Mouse (Mus musculus) hindbrain, postnatal 0 days (tissue): ENCODE results near the gene Fgfr1op. TPM values are rescaled to one million over a fixed set of nuclear protein-coding genes. Genes with fewer than 3 reads are reported as not detected.
"Not testable (repeated sequence)": the region's sequence is repeated elsewhere in the genome, so short reads cannot be mapped to it uniquely, and the experiment has no call there.

Source experiments
- ATAC-seq: fragments of 200-750 bp; cut with Nextera tagmentation; 2 replicates; pipeline ENCODE4 v1.8.0; 2017; ENCODE audit warnings: mild to moderate bottlenecking, moderate TSS enrichment, moderate library complexity
- DNase-seq: peaks from one replicate; pipeline ENCODE4 v3.0.0-alpha.2; 2015; ENCODE audit warnings: low spot score
- H3K27ac ChIP-seq: fragments of 300-500 bp; sonication (generic); 2 replicates; pipeline ENCODE4 v1.5.1; 2014; ENCODE audit warnings: mild to moderate bottlenecking
- H3K27me3 ChIP-seq: fragments of 300-500 bp; sonication (generic); 2 replicates; pipeline ENCODE4 v1.6.1; 2014; ENCODE audit warnings: low read length, mixed read lengths; ENCODE audit not compliant: insufficient read depth
- H3K36me3 ChIP-seq: fragments of 300-500 bp; sonication (generic); 2 replicates; pipeline ENCODE4 v1.6.1; 2014; ENCODE audit warnings: low read length, mixed read lengths; ENCODE audit not compliant: insufficient read depth
- H3K4me1 ChIP-seq: fragments of 300-500 bp; sonication (generic); 2 replicates; pipeline ENCODE4 v1.6.1; 2014; ENCODE audit warnings: antibody characterized with exemption, low read length, mixed read lengths; ENCODE audit not compliant: insufficient read depth
- H3K4me2 ChIP-seq: fragments of 300-500 bp; sonication (generic); 2 replicates; pipeline ENCODE4 v1.6.1; 2014; ENCODE audit warnings: low read depth, mild to moderate bottlenecking, low read length, moderate library complexity, mixed read lengths
- H3K4me3 ChIP-seq: fragments of 300-500 bp; sonication (generic); 2 replicates; pipeline ENCODE4 v1.5.1; 2014; ENCODE audit warnings: low read length
- H3K9ac ChIP-seq: fragments of 300-500 bp; sonication (generic); replicated peaks from 2 replicates; pipeline ENCODE4 v1.6.1; 2014; ENCODE audit warnings: mild to moderate bottlenecking, low read length, moderate library complexity, mixed read lengths
- H3K9me3 ChIP-seq: fragments of 300-500 bp; sonication (generic); 2 replicates; pipeline ENCODE4 v1.6.1; 2016; ENCODE audit warnings: low read length, mixed read lengths
- CTCF ChIP-seq: IDR thresholded peaks from 2 replicates; pipeline ENCODE4 v1.5.1; 2016; ENCODE audit warnings: antibody characterized with exemption, control low read depth, low read depth
- whole genome bisulfite sequencing: fragments of 180-500 bp; shearing (Covaris S2); extraction: QIAGEN DNeasy Blood & Tissue Kit; methylation state at CpG from one replicate; pipeline ENCODE4 v1.1.7; 2014; 5-methylcytosine and 5-hydroxymethylcytosine counted together
- polyA plus RNA-seq: library from polyadenylated mRNA; unstranded; fragments of >200 nt; fragmentation: Nextera tagmentation; extraction: Ambion mirVana; gene quantifications from 2 replicates; pipeline ENCODE4 v1.2.1, GENCODE M21; 2015
- total RNA-seq: library from RNA; depleted of rRNA; stranded (reverse); fragments of >200 nt; gene quantifications from 2 replicates; pipeline ENCODE4 v1.2.3, GENCODE M21; 2014

The Fgfr1op gene
- total and polyA plus RNA-seq, 2 experiments from 2014 or later: 11.8 to 18.6 TPM

DNA sequence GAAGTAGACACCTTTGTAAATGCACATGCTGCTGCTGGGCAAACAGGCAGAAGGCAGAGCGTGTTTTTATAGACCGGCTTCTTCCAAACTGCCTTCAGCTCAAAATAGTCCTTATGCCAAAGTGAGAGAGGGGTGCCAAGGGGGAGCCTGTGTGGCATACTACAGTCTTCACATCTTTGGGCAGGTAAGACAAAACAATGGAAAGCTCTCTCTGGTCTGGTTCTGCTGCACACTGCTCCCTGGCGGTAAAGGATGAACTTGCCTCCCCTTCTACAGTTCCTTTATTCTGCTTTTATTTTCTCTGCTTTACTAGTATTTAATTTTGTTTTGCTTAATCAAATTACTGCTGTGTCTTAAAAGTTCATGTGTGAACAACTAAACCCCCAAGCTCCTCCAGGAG lies 4.3 kb upstream of the Fgfr1op start:
- not testable (repeated sequence) for H3K9ac ChIP-seq, H3K4me3 ChIP-seq, H3K9me3 ChIP-seq, H3K27ac ChIP-seq, H3K36me3 ChIP-seq, H3K4me2 ChIP-seq, ATAC-seq, H3K4me1 ChIP-seq, H3K27me3 ChIP-seq
- WGBS: 38% methylated on average over 2 of the region's 3 CpGs
- peak; percentile 55 for TF ChIP-seq CTCF
- peak; percentile 34 for DNase-seq

DNA sequence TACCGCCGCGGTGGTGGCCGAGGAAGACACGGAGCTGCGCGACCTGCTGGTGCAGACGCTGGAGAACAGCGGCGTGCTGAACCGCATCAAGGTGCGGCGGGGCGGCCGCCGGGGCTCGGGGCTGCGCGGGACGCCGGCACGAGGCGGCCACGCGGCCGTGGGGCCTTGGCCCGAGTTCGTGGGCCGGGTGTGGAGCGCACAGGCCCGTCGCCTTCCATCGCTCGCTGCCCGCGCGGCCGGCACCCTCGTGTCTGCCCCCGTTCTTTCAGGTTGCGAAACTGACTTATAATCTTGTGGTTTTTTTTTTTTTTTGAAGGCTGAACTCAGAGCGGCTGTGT lies 276 bp downstream of the Fgfr1op start:
- 0% methylated on average over 22 of the region's 42 CpGs for WGBS
- H3K36me3 ChIP-seq, ATAC-seq, H3K4me1 ChIP-seq, H3K27ac ChIP-seq, H3K9me3 ChIP-seq, DNase-seq, H3K9ac ChIP-seq, H3K27me3 ChIP-seq: not testable (repeated sequence)
- Histone ChIP-seq H3K4me2 (peak overlapping the region; percentile 42; the same call in 1 of the 2 replicates), H3K4me3 (peak overlapping the region; percentile 40)

DNA sequence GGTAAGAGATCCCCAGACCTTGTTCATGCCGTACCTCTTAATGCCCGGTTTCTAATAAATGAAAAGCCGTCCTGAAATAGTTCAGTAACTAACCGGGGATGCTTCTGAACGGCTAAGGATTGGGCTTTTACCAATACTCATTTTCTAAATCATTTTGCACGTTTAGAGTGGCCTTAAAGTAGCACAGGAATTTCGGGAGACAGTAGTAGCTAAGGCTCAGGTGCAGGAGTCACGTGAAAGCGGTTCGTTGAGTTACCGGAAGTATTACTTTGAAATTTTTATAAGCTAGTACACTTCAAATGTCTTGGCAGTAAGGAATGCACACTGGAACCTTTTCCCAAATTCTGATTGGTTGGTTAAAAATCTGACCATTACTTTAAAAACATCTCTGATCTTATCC lies 676 bp downstream of the Fgfr1op start:
- not testable (repeated sequence) for H3K9me3 ChIP-seq, H3K27ac ChIP-seq, ATAC-seq, H3K36me3 ChIP-seq, H3K9ac ChIP-seq, H3K4me1 ChIP-seq, H3K27me3 ChIP-seq, DNase-seq
- WGBS: 0% methylated on average over 11 of the region's 11 CpGs
- Histone ChIP-seq H3K4me2 (peak overlapping the region; percentile 42; the same call in 1 of the 2 replicates), H3K4me3 (peak overlapping the region; percentile 40)

DNA sequence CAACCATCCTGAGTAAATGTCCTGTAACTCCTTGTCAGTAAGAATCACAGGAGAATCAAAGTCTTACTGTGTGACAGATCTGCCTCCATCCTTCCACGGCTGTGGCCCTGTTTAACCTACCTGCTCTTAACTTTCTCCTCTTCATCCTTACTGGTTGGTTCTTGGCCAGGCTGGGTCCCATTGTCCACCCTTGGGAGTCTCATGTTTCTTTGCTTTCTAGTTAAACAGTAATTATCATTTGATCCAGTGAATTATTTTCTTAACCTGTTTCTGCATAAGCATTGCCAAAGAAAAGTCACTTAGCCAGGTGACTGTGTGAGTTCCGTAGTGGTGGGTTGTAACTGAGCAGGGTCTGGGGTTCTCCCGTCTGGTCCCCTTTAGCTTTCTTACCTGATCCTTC lies 1.2 kb downstream of the Fgfr1op start:
- not testable (repeated sequence) for H3K4me3 ChIP-seq, H3K27me3 ChIP-seq
- WGBS: 55% methylated on average over 2 of the region's 3 CpGs

DNA sequence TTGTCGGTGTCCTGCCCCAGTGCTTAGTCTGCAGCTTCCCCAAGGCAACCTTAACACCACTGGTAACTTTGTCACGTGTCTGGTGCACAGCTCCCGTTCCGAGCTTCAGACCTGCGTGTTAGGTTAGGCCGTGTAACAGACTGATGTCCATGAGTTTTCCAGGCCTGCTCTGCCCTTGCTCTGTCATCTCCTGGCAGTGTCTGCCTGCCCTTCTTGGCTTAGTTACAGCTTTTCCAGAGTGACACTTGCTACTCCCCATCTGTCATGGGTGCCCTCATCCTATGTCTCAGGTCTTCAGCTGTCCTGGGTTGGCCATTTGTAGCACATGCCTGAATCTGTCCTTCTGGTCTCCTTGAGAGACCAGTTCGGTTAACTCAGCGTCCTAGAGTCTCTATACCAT lies 2.1 kb downstream of the Fgfr1op start:
- not testable (repeated sequence) for H3K4me3 ChIP-seq, H3K27me3 ChIP-seq, DNase-seq, ATAC-seq, H3K27ac ChIP-seq, H3K4me2 ChIP-seq, H3K9ac ChIP-seq, H3K9me3 ChIP-seq, H3K4me1 ChIP-seq
- H3K36me3 ChIP-seq: peaks cover 20% of the 10 kb centered on the region
- WGBS: 80% methylated on average over 5 of the region's 8 CpGs

More for the DNA sequence above, 1.2 kb downstream of the Fgfr1op start:
- not testable (repeated sequence) for DNase-seq, H3K4me1 ChIP-seq, H3K27ac ChIP-seq, ATAC-seq, H3K9ac ChIP-seq, H3K9me3 ChIP-seq
- Histone ChIP-seq H3K36me3 (peaks cover 12% of the 10 kb centered on the region; the same call in 1 of the 2 replicates), H3K4me2 (peak overlapping the region; percentile 42; the same call in 1 of the 2 replicates)

DNA sequence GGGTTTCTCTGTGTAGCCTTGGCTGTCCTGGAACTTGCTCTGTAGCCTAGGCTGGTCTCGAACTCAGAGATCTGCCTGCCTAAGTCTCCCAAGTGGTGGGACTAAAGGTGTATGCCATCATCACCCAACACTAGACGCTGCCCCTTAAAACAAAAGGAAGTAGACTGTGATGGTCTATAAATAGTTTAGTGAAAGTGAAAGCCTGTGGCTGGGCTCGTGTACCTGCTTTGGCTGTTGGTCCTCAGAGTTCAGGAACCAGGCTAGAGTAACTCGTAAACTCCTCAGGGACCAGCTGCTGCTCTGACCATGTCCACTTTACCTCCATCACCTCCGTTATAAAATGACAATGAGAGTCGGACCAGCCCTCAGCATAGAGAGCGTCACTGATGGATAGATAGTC lies 5.0 kb downstream of the Fgfr1op start:
- DNase-seq (no peak), ATAC-seq (no peak)
- WGBS: 92% methylated on average over 7 of the region's 7 CpGs
- TF ChIP-seq CTCF: no peak
- no peak overlapping the region for H3K27ac ChIP-seq
- H3K36me3 ChIP-seq: peaks cover 37% of the 10 kb centered on the region
- no peaks in the 10 kb centered on the region for H3K27me3 ChIP-seq
- H3K9me3 ChIP-seq: no peaks in the 10 kb centered on the region
- H3K4me3 ChIP-seq: no peak overlapping the region
- H3K4me1 ChIP-seq: no peaks in the 10 kb centered on the region
- no peak overlapping the region for H3K4me2 ChIP-seq
- no peak overlapping the region for H3K9ac ChIP-seq

DNA sequence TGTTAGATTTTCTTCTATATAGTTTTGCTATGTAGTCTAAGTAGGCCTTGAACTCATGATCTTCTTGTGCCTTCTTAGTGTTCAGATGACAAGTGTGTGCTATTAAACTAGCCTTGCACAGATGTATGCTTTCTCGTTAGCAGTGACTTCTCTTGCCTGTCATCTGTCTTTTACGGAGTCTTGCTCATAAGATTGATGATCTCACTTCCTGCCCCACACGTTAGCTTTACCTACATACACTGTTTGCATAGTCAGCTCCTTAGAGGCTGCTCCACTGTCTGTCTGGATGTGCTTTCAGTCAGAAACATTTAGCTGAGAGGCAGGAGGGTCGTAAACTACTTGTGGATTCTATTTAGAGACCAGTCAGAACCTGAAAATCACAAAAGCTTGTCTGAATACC lies 5.8 kb downstream of the Fgfr1op start:
- no peak overlapping the region for H3K4me3 ChIP-seq
- H3K9ac ChIP-seq: no peak overlapping the region
- H3K4me2 ChIP-seq: no peak overlapping the region
- DNase-seq (no peak), ATAC-seq (no peak)
- no peak for TF ChIP-seq CTCF
- WGBS: 71% methylated on average over 4 of the region's 4 CpGs
- no peak overlapping the region for H3K27ac ChIP-seq
- H3K4me1 ChIP-seq: no peaks in the 10 kb centered on the region
- H3K9me3 ChIP-seq: no peaks in the 10 kb centered on the region
- H3K27me3 ChIP-seq: no peaks in the 10 kb centered on the region
- H3K36me3 ChIP-seq: peaks cover 44% of the 10 kb centered on the region
